Mouse (Mus musculus) ES-E14 (cell line): Measurements from ENCODE around the gene Cdkn2c.

ENCODE experiments used
- CHD2 ChIP-seq: IDR thresholded peaks from 2 replicates; pipeline ENCODE4 v1.6.1; 2014; ENCODE audit warnings: mild to moderate bottlenecking, low read depth, low read length, inconsistent platforms
- ZNF384 ChIP-seq: IDR thresholded peaks from 2 replicates; pipeline ENCODE4 v1.6.1; 2012; ENCODE audit warnings: low read depth, low read length, inconsistent platforms

DNA sequence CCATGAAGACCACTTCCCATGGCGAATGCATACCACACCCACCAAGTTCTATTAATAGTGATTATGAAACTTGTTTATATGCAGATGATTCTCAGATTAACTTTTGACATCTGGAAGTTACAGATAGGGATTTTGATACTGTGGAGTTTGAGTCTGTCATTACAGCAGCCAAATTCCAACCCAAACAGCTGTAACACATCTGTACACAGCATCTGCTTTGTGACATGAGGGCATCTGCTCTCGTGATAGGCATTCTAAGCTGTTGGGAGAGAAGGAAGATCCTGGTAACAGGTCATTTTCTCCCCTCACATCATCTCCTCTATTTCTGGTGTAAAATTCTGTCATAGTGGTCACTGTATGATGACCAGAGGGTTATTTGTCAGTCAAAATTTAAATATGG is 36.8 kb downstream of the Cdkn2c start:
- no peak for TF ChIP-seq ZNF384
- TF ChIP-seq CHD2, result no peak
